Mouse (Mus musculus): Measurements from ENCODE around the gene Phf12.

- TF ChIP-seq MAX (IDR thresholded peaks at IDR 0.05) (no peak), CTCF (IDR thresholded peaks at IDR 0.05; ENCODE audit: control insufficient read depth, insufficient read depth, insufficient read length) (no peak), USF1 (IDR thresholded peaks at IDR 0.05; ENCODE audit: low read depth) (no peak), MYOD1 (IDR thresholded peaks at IDR 0.05; ENCODE audit: control insufficient read depth, insufficient read length, low read depth) (no peak)
These were observed 34.7 kb upstream of the Phf12 start for GRCm38 (mm10) chr11:77947860-77948259.
